In genomic region chr4:139960086-139960713, GRCm38 (mm10) we compare ENCODE assay signal across 24 mouse cellular contexts. TPM values are rescaled to one million over a fixed set of nuclear protein-coding genes. Genes with fewer than 3 reads are reported as not detected.
A peak's percentile ranks its signal among the peaks of the same experiment; 100 is the strongest.
DNase-seq lines count a peak whose midpoint lies in the region; ATAC-seq lines count a peak whose summit lies in the region.
"Had no signal": no experiment of that assay in that cellular context is flagged by ENCODE, and none has a peak within 500 bp of the region (broad histone marks: within the 10 kb centered on the region; RNA-seq: fewer than 3 reads in every experiment).

No protein-coding gene starts in this region.

- H3K4me3 ChIP-seq in hindbrain, embryonic 10.5 days, result no peak overlapping the region
- H3K4me3 ChIP-seq in hindbrain, embryonic 11.5 days (ENCODE audit: low read depth, low read length), result no peak overlapping the region
- H3K4me3 ChIP-seq in neural tube, embryonic 14.5 days (ENCODE audit: low read depth, low read length), result no peak overlapping the region
- no peak overlapping the region for H3K4me3 ChIP-seq in neural tube, embryonic 15.5 days (replicated peaks)
- no peak overlapping the region for H3K4me3 ChIP-seq in midbrain, embryonic 12.5 days
- H3K4me3 ChIP-seq: left cerebral cortex, adult 2 months; limb, embryonic 10.5 days; megakaryocyte, embryonic 14.5 days; myocyte had no signal

- DNase-seq in hindbrain, embryonic 10.5 days (ENCODE audit: low spot score), result no peak
- DNase-seq in hindbrain, embryonic 11.5 days (ENCODE audit: low spot score), result no peak
- no peak for DNase-seq in layer of hippocampus, postnatal 36 days
- DNase-seq: cerebellum, adult 8-10 months; forebrain, postnatal 0 days; gastrocnemius, postnatal 36 days; heart, postnatal 14 days; kidney, adult 8-10 months; lung, postnatal 10 days; right cerebral cortex, postnatal 4 days; thymus, postnatal 36 days had no signal

- H3K36me3 ChIP-seq in hindbrain, embryonic 10.5 days, result no peaks in the 10 kb centered on the region
- no peaks in the 10 kb centered on the region for H3K36me3 ChIP-seq in hindbrain, embryonic 11.5 days (ENCODE audit: control insufficient read depth, insufficient read depth, low read length)
- no peaks in the 10 kb centered on the region for H3K36me3 ChIP-seq in neural tube, embryonic 14.5 days (ENCODE audit: control insufficient read depth, insufficient read depth, low read length)
- H3K36me3 ChIP-seq in neural tube, embryonic 15.5 days, result no peaks in the 10 kb centered on the region
- H3K36me3 ChIP-seq in midbrain, embryonic 12.5 days, result no peaks in the 10 kb centered on the region
- H3K36me3 ChIP-seq: limb, embryonic 10.5 days had no signal

- no peaks in the 10 kb centered on the region for H3K27me3 ChIP-seq in hindbrain, embryonic 10.5 days (ENCODE audit: insufficient read depth, poor library complexity, severe bottlenecking)
- no peaks in the 10 kb centered on the region for H3K27me3 ChIP-seq in hindbrain, embryonic 11.5 days (ENCODE audit: control insufficient read depth, insufficient read depth, low read length)
- H3K27me3 ChIP-seq in neural tube, embryonic 14.5 days (ENCODE audit: control insufficient read depth, insufficient read depth, low read length), result no peaks in the 10 kb centered on the region
- H3K27me3 ChIP-seq in neural tube, embryonic 15.5 days (replicated peaks), result no peaks in the 10 kb centered on the region
- 0 out of 2 replicates have a peak, but pooled peaks cover under 1% of the 10 kb centered on the region for H3K27me3 ChIP-seq in midbrain, embryonic 12.5 days
- H3K27me3 ChIP-seq: megakaryocyte, embryonic 14.5 days; Patski had no signal

- no peak for ATAC-seq in hindbrain, embryonic 11.5 days (ENCODE audit: low FRiP score)
- ATAC-seq in neural tube, embryonic 14.5 days (ENCODE audit: low read depth), result no peak
- ATAC-seq in neural tube, embryonic 15.5 days (ENCODE audit: low FRiP score), result no peak
- no peak for ATAC-seq in midbrain, embryonic 12.5 days (ENCODE audit: low FRiP score, low read depth)
- 0 out of 2 replicates have a peak, but pooled peaks have one; percentile 19 for ATAC-seq in neutrophil, adult 5-6 weeks (ENCODE audit: extremely low read depth, insufficient number of reproducible peaks, low FRiP score, poor library complexity, severe bottlenecking)
- ATAC-seq: activated CD4-positive, CD25-positive, alpha-beta regulatory T cell, adult 4 months; forebrain, postnatal 0 days; inflammation-experienced regulatory T-cells, adult 6 months; liver, postnatal 0 days; Patski had no signal

- H3K4me2 ChIP-seq in hindbrain, embryonic 11.5 days (replicated peaks; ENCODE audit: low read depth, low read length), result no peak overlapping the region
- no peak overlapping the region for H3K4me2 ChIP-seq in neural tube, embryonic 14.5 days (ENCODE audit: low read depth, low read length)
- no peak overlapping the region for H3K4me2 ChIP-seq in neural tube, embryonic 15.5 days
- no peak overlapping the region for H3K4me2 ChIP-seq in midbrain, embryonic 12.5 days (replicated peaks)
- H3K4me2 ChIP-seq: heart, embryonic 11.5 days had no signal

- H3K9ac ChIP-seq in hindbrain, embryonic 11.5 days (ENCODE audit: low read depth, low read length), result no peak overlapping the region
- H3K9ac ChIP-seq in neural tube, embryonic 14.5 days (replicated peaks; ENCODE audit: low read depth, low read length), result no peak overlapping the region
- H3K9ac ChIP-seq in neural tube, embryonic 15.5 days (replicated peaks), result no peak overlapping the region
- H3K9ac ChIP-seq in midbrain, embryonic 12.5 days (replicated peaks), result no peak overlapping the region
- H3K9ac ChIP-seq: forebrain, postnatal 0 days; liver, postnatal 0 days had no signal

- 78% methylated on average over 12 of the region's 12 CpGs for WGBS in hindbrain, embryonic 10.5 days
- WGBS in hindbrain, embryonic 11.5 days, result 73% methylated on average over 12 of the region's 12 CpGs
- WGBS in neural tube, embryonic 14.5 days, result 70% methylated on average over 12 of the region's 12 CpGs
- WGBS in neural tube, embryonic 15.5 days, result 69% methylated on average over 12 of the region's 12 CpGs
- 78% methylated on average over 12 of the region's 12 CpGs for WGBS in midbrain, embryonic 12.5 days

- H3K27ac ChIP-seq in hindbrain, embryonic 10.5 days, result peak overlapping the region; percentile 59
- no peak overlapping the region for H3K27ac ChIP-seq in hindbrain, embryonic 11.5 days (ENCODE audit: low read depth, low read length)
- 0 out of 2 replicates have a peak overlapping the region, but pooled peaks have one; percentile 44 for H3K27ac ChIP-seq in neural tube, embryonic 14.5 days (ENCODE audit: low read depth, low read length)
- no peak overlapping the region for H3K27ac ChIP-seq in neural tube, embryonic 15.5 days (replicated peaks)
- 0 out of 2 replicates have a peak overlapping the region, but pooled peaks have one; percentile 39 for H3K27ac ChIP-seq in midbrain, embryonic 12.5 days (replicated peaks)
- H3K27ac ChIP-seq: left cerebral cortex, adult 2 months; limb, embryonic 10.5 days had no signal

- 0 out of 2 replicates have a peak, but pooled peaks cover 2% of the 10 kb centered on the region for H3K9me3 ChIP-seq in hindbrain, embryonic 10.5 days
- H3K9me3 ChIP-seq in hindbrain, embryonic 11.5 days (ENCODE audit: control insufficient read depth, low read length), result no peaks in the 10 kb centered on the region
- no peaks in the 10 kb centered on the region for H3K9me3 ChIP-seq in neural tube, embryonic 14.5 days (ENCODE audit: control insufficient read depth, low read length)
- H3K9me3 ChIP-seq in neural tube, embryonic 15.5 days (replicated peaks), result no peaks in the 10 kb centered on the region
- no peaks in the 10 kb centered on the region for H3K9me3 ChIP-seq in midbrain, embryonic 12.5 days
- H3K9me3 ChIP-seq: limb, embryonic 10.5 days had no signal

- peaks cover 23% of the 10 kb centered on the region for H3K4me1 ChIP-seq in hindbrain, embryonic 10.5 days (replicated peaks)
- H3K4me1 ChIP-seq in hindbrain, embryonic 11.5 days (replicated peaks; ENCODE audit: control insufficient read depth, insufficient read depth, low read length), result no peaks in the 10 kb centered on the region
- H3K4me1 ChIP-seq in neural tube, embryonic 14.5 days (ENCODE audit: control insufficient read depth, insufficient read depth, low read length), result no peaks in the 10 kb centered on the region
- H3K4me1 ChIP-seq in neural tube, embryonic 15.5 days, result peaks cover 8% of the 10 kb centered on the region
- 0 out of 2 replicates have a peak, but pooled peaks cover 5% of the 10 kb centered on the region for H3K4me1 ChIP-seq in midbrain, embryonic 12.5 days
- H3K4me1 ChIP-seq: megakaryocyte, embryonic 14.5 days had no signal

RNA-seq across cellular contexts. Expression of gene Klhdc7a, which starts 7.6 kb away (rescaled TPM):
- 0.41 and 0.47 TPM in 2 replicates for polyA plus RNA-seq in hindbrain, embryonic 10.5 days (2016; fragmentation: Nextera tagmentation; extraction: Ambion mirVana)
- polyA plus RNA-seq in hindbrain, embryonic 11.5 days (2014; fragmentation: Nextera tagmentation; extraction: Ambion mirVana), result 0.29 and 0.46 TPM in 2 replicates
- 0.03 and 0.23 TPM in 2 replicates for polyA plus RNA-seq in neural tube, embryonic 14.5 days (2014; fragmentation: Nextera tagmentation; extraction: Ambion mirVana)
- 0.08 and 0.80 TPM in 2 replicates for polyA plus RNA-seq in neural tube, embryonic 15.5 days (2015; fragmentation: Nextera tagmentation; extraction: Ambion mirVana)
- 0.28 and 0.41 TPM in 2 replicates for polyA plus RNA-seq in midbrain, embryonic 12.5 days (2016; fragmentation: Nextera tagmentation; extraction: Ambion mirVana)
- total RNA-seq in neutrophil, adult 5-6 weeks (2017), result not detected in 2 replicates
- 1 to 10 TPM; 8.7 to 9.9 TPM for total RNA-seq in layer of hippocampus, postnatal 36 days (2021)
- polyA plus RNA-seq: activated CD4-positive, CD25-positive, alpha-beta regulatory T cell, adult 4 months; myocyte had no signal

Comparison
In these comparisons a context has a peak if more than half of its experiments do, and no peak if none do; other contexts are left out.
1. H3K27ac ChIP-seq: peak in hindbrain, embryonic 10.5 days (single experiment), neural tube, embryonic 14.5 days (single experiment) and midbrain, embryonic 12.5 days (single experiment); none in hindbrain, embryonic 11.5 days (single experiment) and neural tube, embryonic 15.5 days (single experiment).